Mouse (Mus musculus) Patski (cell line): Measurements from ENCODE around the gene Ptpn23. TPM values are rescaled to one million over a fixed set of nuclear protein-coding genes. Genes with fewer than 3 reads are reported as not detected.
"Not testable (repeated sequence)": the region's sequence is repeated elsewhere in the genome, so short reads cannot be mapped to it uniquely, and the experiment has no call there.

Source experiments
- ATAC-seq: fragments of 100-300 bp; one replicate; pipeline ENCODE4 v1.8.0; 2021
- CTCF ChIA-PET: fragments of 350-600 bp; sonication (Branson Sonifier 250); formaldehyde crosslinking; loops from one replicate; lab custom pipeline; 2022; ENCODE audit warnings: inconsistent platforms; lab: Charles Lee
- POLR2A ChIA-PET: fragments of 350-600 bp; sonication (Branson Sonifier 250); formaldehyde crosslinking; loops from one replicate; lab custom pipeline; 2022; ENCODE audit warnings: antibody characterized with exemption, inconsistent platforms; lab: Charles Lee
- DNase-seq: peaks from one replicate; pipeline ENCODE4 v3.0.0-alpha.2; 2011; ENCODE audit warnings: low read depth, low spot score
- H3K27me3 ChIP-seq: fragments of 371-371 bp; one replicate; pipeline ENCODE4 v1.5.1; 2021
- CTCF ChIP-seq: fragments of 100-300 bp; IDR thresholded peaks from one replicate; pipeline ENCODE4 v1.5.1; 2021
- in situ Hi-C: fragments of 300-500 bp; cut with MboI; formaldehyde crosslinking; loops from 3 replicates; pipeline ENCODE4 v1.11.1; 2018; ENCODE audit warnings: low pct_unique_long_range_greater_than_20kb, mixed read lengths
- polyA plus RNA-seq: library from polyadenylated mRNA; unstranded; gene quantifications from one replicate; pipeline ENCODE4 v1.2.3, GENCODE M21; 2021

The Ptpn23 gene
- polyA plus RNA-seq, 1 experiment from 2014 or later, result 107 TPM

- no peaks in the 10 kb centered on the region for H3K27me3 ChIP-seq
- in situ Hi-C loops, result loop anchor here (10.0 kb wide), 2 partner anchors 295 to 455 kb away; partner anchors contain the start of gene Als2cl
- DNase-seq (no peak), ATAC-seq (no peak)
- POLR2A ChIA-PET, result no interaction called here
- CTCF ChIA-PET, result interaction anchor here (0.7 kb wide), 2 partner anchors 28 to 362 kb away, joined by 3 read pairs; no protein-coding TSS in a partner anchor
- TF ChIP-seq CTCF, result no peak
Measured at GRCm38 (mm10) chr9:110419511-110420112, 11.6 kb upstream of the Ptpn23 start, which contains the start of gene Ngp. TSS of gene Ngp (plus strand) at chr9:110419747.

DNA sequence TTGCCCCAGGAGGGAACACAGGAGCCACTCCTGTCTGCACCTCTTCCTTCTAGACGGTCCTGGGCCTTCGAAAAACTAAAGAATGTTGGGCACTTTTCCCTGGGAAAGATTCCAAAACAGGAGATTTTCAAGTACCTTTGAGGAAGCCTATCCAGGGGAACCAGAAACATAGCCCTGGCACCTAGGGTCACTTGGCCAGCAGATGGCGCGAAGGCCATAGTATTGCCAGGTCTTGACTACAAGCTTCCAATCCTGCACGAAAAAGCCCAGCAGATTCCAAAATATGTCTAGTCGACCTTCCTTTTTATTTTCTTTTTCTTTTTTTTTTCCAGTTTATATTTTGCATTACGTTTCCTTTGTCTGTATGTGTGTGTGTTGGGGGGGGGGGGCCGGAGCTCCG lies 5.8 kb upstream of the Ptpn23 start:
- peak; percentile 73 for TF ChIP-seq CTCF
- no peak for DNase-seq
- no peaks in the 10 kb centered on the region for H3K27me3 ChIP-seq
- ChIA-PET CTCF (interaction anchor here (1.3 kb wide), 1 partner anchor 302 kb away, joined by 3 read pairs; no protein-coding TSS in a partner anchor), POLR2A (no interaction called here)
- in situ Hi-C loops, result loop anchor here (10.0 kb wide), 1 partner anchor 301 kb away; no protein-coding TSS in a partner anchor
- ATAC-seq, result no peak

- no peak for DNase-seq
- ATAC-seq, result no peak
- no peak for TF ChIP-seq CTCF
- in situ Hi-C loops, result loop anchor here (10.0 kb wide), 1 partner anchor 302 kb away; no protein-coding TSS in a partner anchor
- ChIA-PET CTCF (interaction anchor here (1.0 to 2.0 kb wide), 4 partner anchors 12 to 369 kb away, joined by 3 to 7 read pairs (median 3); no protein-coding TSS in a partner anchor), POLR2A (no interaction called here)
- H3K27me3 ChIP-seq, result no peaks in the 10 kb centered on the region
Measured at GRCm38 (mm10) chr9:110412926-110413325, 4.9 kb upstream of the Ptpn23 start.

- ATAC-seq (peak; percentile 46), DNase-seq (no peak)
- H3K27me3 ChIP-seq, result no peaks in the 10 kb centered on the region
- peak; percentile 92 for TF ChIP-seq CTCF
- ChIA-PET CTCF (interaction anchor here (0.8 to 2.0 kb wide), 13 partner anchors 10 to 370 kb away, joined by 3 to 7 read pairs (median 4); partner anchors contain the start of gene Scap), POLR2A (interaction anchor here (1.0 kb wide), 1 partner anchor 221 kb away, joined by 3 read pairs; no protein-coding TSS in a partner anchor)
- in situ Hi-C loops, result loop anchor here (10.0 kb wide), 1 partner anchor 304 kb away; no protein-coding TSS in a partner anchor
Measured at GRCm38 (mm10) chr9:110410908-110411887, 3.2 kb upstream of the Ptpn23 start.

DNA sequence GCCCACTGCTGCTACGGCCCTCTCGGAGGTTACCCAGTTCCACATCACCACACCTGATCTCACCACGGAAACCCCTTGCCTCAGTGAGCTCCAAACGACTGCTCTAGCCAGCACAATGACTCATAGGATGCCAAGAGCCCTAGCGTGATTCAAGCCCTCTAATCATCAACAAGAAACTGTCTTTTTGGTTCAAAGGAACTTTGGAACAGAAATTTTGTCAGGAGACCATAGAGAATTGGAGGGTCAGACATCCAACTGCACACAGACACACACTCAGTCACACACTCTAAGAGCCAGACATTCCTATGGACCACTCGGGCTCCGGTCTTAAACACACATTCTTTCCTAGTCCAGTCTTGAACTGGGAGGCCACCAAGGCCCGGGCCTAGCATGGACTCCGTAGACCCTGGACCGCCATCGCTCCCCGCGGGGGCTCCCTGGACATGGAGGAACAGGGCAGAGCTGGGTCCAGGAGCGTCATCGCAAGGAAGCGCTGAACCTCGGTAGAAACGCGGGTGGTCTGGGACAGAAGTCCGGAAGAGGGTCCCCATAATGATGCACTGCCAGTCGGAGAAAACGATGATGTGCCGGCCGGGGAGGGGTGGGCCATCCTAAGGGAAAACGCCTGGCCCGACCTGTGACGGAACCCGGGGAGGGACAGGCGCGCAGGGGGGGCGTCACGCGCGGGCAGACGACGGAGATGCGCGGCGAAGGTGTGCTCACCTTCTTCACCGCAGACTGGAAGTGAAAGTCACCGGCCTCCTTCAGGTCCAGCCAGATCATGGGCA lies 508 bp downstream of the Ptpn23 start:
- TF ChIP-seq CTCF, result no peak
- POLR2A ChIA-PET, result interaction anchor here (1.0 to 1.3 kb wide), 2 partner anchors 23 to 74 kb away, joined by 3 to 5 read pairs; partner anchors contain the start of gene Scap
- ATAC-seq (peak; percentile 60), DNase-seq (peak; percentile 59)
- in situ Hi-C loops, result no loop called here
- CTCF ChIA-PET, result no interaction called here
- H3K27me3 ChIP-seq, result no peaks in the 10 kb centered on the region

DNA sequence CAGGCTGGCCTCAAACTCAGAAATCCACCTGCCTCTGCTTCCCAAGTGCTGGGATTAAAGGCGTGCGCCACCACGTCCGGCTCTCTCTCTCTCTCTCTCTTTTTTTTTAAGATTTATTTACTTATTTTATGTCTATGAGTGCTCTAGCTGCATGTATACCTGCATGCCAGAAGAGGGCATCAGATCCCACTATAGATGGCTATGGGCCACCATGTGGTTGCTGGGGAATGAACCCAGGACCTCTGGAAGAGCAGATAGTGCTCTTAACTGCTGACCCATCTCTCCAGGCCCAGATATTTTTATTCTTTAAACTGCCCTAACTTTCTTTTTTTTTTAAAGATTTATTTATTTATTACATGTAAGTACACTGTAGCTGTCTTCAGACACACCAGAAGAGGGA lies 4.8 kb downstream of the Ptpn23 start:
- DNase-seq, H3K27me3 ChIP-seq, ATAC-seq, in situ Hi-C loops, CTCF ChIA-PET, POLR2A ChIA-PET: not testable (repeated sequence)

- no peaks in the 10 kb centered on the region for H3K27me3 ChIP-seq
- DNase-seq (no peak), ATAC-seq (no peak)
- ChIA-PET POLR2A (no interaction called here), CTCF (no interaction called here)
- in situ Hi-C loops, result no loop called here
- no peak for TF ChIP-seq CTCF
Measured at GRCm38 (mm10) chr9:110402731-110403130, 5.3 kb downstream of the Ptpn23 start.

DNA sequence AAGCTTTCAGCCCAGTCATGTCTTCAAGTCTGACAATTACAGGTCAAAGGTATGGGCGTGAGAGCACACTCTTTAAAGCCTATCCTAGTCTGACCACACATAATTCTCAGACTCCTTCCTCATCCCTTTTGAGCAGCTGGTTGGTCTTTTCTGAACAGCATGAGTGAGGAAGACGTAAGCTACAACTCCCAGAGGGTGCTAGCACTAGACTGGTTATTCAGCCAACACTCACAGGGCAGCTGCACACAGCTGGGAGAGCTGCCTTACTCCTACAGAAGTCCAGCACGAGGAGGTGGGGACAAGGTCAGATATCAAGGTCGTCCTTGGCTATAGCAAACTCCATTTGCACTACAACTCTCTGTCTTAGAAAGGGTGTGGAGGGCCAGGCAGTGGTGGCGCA lies 7.4 kb downstream of the Ptpn23 start:
- ATAC-seq (no peak), DNase-seq (no peak)
- TF ChIP-seq CTCF, result no peak
- in situ Hi-C loops, result no loop called here
- ChIA-PET CTCF (interaction anchor here (1.1 kb wide), 1 partner anchor 10 kb away, joined by 3 read pairs; no protein-coding TSS in a partner anchor), POLR2A (interaction anchor here (0.8 to 2.4 kb wide), 2 partner anchors 12 to 18 kb away, joined by 4 to 6 read pairs; no protein-coding TSS in a partner anchor)
- no peaks in the 10 kb centered on the region for H3K27me3 ChIP-seq

- POLR2A ChIA-PET, result no interaction called here
- no peaks in the 10 kb centered on the region for H3K27me3 ChIP-seq
- no peak for TF ChIP-seq CTCF
- ATAC-seq (no peak), DNase-seq (no peak)
- CTCF ChIA-PET, result no interaction called here
- in situ Hi-C loops, result no loop called here
Measured at GRCm38 (mm10) chr9:110393295-110393694, 14.7 kb downstream of the Ptpn23 start.
